Mouse (Mus musculus) heart, postnatal 14 days (tissue): ENCODE measurements around the gene Pdk2. TPM values are rescaled to one million over a fixed set of nuclear protein-coding genes. Genes with fewer than 3 reads are reported as not detected.
A peak's percentile ranks its signal among the peaks of the same experiment; 100 is the strongest.

Experiments used
- DNase-seq, 2 experiments: peaks; one replicate each; pipeline ENCODE4 v3.0.0; 2021 to 2022
- intact Hi-C: fragments of 180-260 bp; cut with DNase I; formaldehyde crosslinking; loops from one replicate; pipeline ENCODE4 v1.15.1; 2025
- total RNA-seq, 2 experiments: library from RNA; stranded (reverse); gene quantifications; 2 replicates each; pipeline ENCODE4 v1.2.3; 2021

The Pdk2 gene
- total RNA-seq, 2 experiments from 2014 or later = 297 to 326 TPM

- intact Hi-C loops = no loop called here
- peak; percentile 66 to 73 for DNase-seq
Measured at GRCm38 (mm10) chr11:94991641-94992479, 49.3 kb downstream of the Pdk2 start.

DNA sequence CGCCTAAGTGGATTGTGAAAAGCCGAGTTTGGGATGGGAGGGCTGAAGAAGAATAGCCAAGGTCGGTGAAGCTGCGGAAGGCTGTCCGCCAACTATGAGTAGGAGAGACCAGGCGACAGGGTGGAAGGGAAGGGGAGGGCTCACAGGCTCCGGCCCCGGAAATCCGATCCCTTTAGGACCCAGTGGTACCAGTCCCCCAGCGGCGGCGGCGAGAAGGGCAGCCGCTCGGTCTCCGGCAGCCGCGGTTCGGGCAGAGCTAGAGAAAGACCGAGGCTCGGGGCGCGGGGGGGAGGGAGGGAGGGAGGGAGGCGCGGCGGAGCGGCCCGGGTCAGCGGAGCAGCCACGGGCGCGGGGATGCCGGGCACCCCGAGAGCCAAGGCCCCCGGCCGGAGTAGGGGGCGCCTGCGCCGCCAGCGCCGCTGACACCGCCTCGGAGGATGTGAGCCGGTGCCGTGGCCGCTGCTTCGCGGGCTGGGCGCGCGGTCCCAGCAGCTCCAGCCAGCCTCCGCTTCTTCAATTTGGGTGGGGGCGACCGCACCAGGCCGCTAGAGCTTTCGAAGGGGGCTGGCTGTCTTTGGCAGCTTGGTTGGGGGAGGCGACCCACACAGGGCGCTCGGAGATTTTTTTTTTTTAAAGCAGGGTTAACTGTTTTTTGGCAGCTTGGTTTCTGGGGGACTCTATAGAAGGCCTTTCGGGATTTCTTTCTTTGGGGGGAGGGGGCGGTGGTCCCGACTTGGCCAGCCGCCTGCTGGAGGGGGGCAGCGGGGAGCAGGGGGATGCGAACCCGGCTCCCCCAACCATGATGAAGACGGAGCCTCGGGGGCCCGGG, 50.2 kb downstream of the Pdk2 start, which contains the start of gene Ppp1r9b:
TSS of gene Ppp1r9b (plus strand) at position 287 of the 829 bp plus-strand sequence.
- intact Hi-C loops = no loop called here
- DNase-seq = peak; percentile 95 to 96

DNA sequence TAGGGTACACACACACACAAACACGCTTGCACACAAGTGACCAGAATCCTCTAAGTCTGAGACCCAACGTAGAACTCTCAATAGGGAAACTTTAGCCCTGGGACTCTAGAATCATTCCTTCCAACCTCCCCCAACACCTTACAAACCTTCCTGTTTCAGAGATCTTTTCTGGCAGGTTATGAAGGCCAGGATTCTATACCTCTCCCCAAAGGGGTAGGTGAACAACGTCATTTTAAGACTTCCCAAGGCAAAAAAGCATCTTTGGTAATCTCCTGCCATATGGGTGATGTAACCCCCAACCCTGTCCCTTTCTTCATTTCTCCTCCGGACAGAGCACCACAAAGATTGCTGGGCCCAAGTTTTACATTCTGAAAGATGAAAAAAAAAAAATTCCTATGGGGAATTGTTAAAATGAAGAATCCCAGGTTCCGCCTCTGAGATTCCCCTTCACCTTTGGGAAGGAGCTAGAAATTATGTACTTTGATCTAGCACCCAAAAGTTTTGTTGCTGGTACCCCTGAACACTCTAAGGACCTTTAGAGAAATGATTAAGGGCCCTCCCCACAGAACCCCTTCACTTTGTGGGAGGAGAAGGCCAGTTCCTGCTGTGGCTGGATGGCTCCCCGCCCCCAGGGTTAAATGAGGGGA, 50.9 kb downstream of the Pdk2 start:
- DNase-seq = no peak
- intact Hi-C loops = no loop called here

GRCm38 (mm10) chr11:94989562-94990017, 51.6 kb downstream of the Pdk2 start:
- DNase-seq = peak; percentile 75 to 82
- intact Hi-C loops = no loop called here

DNA sequence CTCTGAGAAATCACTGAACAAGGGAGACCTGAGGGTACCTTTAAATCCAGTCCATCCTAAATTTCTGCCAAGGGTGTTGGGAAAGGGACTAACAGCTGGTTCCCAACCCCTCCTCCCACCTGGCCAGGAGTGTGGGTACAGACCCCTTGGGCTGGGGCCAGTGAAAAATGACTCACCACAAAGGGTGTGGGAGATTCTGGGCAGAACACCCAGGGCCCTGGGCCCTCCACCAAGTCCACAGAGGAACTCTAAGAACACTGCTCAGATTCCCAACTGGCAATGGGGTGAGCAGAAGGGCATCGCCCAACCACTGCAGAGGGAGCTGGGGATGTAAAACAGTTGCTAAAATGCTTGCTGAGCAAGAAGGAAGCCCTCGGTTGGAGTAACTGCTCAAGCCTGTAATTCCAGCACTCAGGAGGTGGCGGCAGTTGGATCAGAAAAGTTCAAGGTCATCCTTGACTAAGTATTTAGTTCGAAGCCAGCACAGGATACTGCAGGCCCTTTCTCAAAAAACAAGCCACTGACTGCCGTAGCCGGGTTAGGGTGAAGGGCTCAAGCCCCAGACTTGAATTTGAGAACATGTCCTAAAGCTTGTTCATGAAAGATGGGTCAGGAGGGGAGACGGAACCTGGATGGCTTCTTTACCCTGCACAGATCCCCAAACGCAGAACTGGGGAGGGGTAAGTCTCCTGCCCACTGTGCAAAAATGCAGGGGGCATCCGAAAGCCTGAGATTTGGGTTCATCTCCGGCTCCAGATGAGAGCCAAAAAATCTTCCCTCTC, 52.2 kb downstream of the Pdk2 start:
- peak; percentile 54 to 64 for DNase-seq
- intact Hi-C loops = no loop called here

DNA sequence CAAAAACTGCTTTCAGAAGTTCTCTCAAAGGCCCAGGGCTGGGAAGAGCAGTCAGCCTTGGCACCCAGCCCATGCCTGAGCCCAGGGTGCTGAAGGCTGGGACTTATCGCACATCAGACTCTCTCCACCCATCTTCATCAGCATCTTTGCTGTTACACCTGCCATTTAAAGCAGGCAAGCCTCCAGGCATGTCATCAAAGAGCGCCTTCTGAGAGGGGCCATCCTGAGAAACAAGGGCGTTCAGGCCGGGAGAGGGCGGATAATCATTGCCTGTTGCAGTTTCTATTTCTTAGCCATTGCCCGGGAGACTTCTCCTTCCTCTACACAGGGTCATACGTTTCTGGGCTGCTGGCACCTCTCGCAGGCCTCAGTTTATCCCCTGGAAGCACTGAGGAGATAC, 53.3 kb downstream of the Pdk2 start:
- DNase-seq = no peak
- intact Hi-C loops = no loop called here

GRCm38 (mm10) chr11:94987341-94987740, 53.8 kb downstream of the Pdk2 start:
- intact Hi-C loops = no loop called here
- no peak for DNase-seq

DNA sequence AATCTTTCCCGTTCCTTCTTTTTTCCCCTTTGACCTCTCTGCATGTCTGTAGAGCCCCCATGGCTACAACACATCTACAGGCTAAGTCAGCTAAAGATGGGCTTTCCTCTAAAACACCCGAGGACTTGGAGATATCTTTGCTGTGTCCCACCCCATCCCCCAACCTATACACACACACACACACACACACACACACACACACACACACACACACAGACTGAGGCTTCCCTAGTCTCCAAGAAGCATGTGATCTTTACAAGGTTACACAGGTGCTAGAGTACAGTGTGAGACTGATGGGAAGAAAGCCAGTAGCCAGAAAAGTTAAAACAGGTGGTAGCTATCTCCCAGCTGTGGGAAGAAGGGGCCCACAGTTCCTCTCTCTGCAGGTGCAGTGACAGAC, 54.7 kb downstream of the Pdk2 start:
- intact Hi-C loops = no loop called here
- DNase-seq = no peak

DNA sequence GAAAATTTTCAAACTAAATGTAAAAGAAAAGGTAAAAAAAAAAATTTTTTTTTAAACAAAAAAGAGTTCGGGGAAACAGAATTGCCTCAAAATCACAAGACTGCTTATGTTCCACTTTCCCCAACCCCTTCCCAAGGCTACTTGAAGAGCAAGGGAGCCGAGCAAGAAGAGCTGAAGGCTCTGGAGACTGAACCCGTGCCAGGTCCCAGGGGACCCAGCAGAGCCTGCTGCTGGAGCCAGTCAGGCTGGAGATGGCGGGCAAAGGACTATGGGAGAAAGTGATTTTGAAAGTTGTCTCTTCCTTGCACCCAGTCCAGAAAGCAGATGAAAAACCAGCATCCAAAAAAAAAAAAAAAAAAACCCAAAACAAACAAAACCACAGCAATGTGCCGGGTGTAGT, 55.3 kb downstream of the Pdk2 start:
- intact Hi-C loops = no loop called here
- DNase-seq = no peak

DNA sequence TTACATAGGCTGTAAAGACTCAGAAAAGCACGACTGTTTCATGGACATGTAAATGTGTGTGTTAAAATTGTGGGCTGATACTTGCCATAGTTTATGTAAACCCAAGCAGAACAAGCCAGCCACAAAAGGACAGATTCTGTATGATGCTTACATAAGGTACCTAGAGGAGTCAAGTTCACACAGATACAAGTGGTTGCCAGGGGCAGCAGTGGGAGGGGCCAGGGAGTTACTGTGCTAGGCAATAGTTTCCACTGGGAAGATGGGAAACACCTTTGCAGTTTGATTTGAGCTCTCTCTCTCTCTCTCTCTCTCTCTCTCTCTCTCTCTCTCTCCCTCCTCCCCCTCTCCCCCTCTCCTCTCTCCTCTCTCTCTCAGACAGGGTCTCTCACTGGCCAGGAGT, 56.0 kb downstream of the Pdk2 start:
- intact Hi-C loops = no loop called here
- DNase-seq = no peak

GRCm38 (mm10) chr11:94979462-94980179, 61.5 kb downstream of the Pdk2 start:
- intact Hi-C loops = loop anchor here (1.0 to 5.0 kb wide), 2 partner anchors 22 to 63 kb away; partner anchors contain the start of gene Pdk2
- no peak for DNase-seq

DNA sequence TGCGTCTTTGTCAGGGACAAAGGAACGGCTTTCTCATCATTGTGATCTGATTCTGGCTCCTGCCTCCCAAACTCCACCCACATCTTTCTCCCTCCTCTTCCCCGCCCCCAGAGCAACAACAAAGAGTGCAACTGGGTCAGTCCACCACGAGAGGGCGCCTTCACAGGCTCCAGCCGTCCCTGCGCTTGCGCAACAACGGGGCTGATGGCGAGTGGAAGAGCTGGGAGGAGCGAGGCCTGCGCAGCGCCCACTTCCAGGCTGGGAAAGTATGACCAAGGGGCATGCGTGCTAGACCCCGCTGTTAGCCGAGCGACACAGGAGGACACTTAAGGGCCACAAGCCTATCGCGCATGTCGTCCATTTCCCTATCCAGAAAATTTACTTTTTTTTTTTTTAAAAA, 62.2 kb downstream of the Pdk2 start:
- peak; percentile 98 to 99 for DNase-seq
- intact Hi-C loops = loop anchor here (1.0 to 5.0 kb wide), 2 partner anchors 22 to 63 kb away; partner anchors contain the start of gene Pdk2

GRCm38 (mm10) chr11:94978178-94978915, 62.8 kb downstream of the Pdk2 start:
- DNase-seq = no peak
- intact Hi-C loops = loop anchor here (5.0 kb wide), 1 partner anchor 64 kb away; the partner anchor contains the start of gene Pdk2

Other genes with a start within 250 kb of the Pdk2 start
- 100 to 1,000 TPM; 475 to 551 TPM for gene Col1a1, start 105.1 kb downstream of the Pdk2 start, total RNA-seq
- gene Hils1, start 73.8 kb downstream of the Pdk2 start, total RNA-seq = not detected
- 100 to 1,000 TPM; 135 to 139 TPM for gene Sgca, start 65.0 kb downstream of the Pdk2 start, total RNA-seq
- 10 to 100 TPM; 50.5 to 52.1 TPM for gene Ppp1r9b, start 50.3 kb downstream of the Pdk2 start, total RNA-seq
- 1 to 10 TPM; 2.2 TPM for gene Samd14, start 31.5 kb downstream of the Pdk2 start, total RNA-seq
- gene Itga3, start 35.4 kb upstream of the Pdk2 start, total RNA-seq = 10 to 100 TPM; 13.5 to 15.6 TPM
- gene Dlx3, start 78.8 kb upstream of the Pdk2 start, total RNA-seq = not detected
- under 1 TPM in 1 of 2 experiments, not detected in 1; 0.17 TPM for gene Dlx4, start 104.9 kb upstream of the Pdk2 start, total RNA-seq
- not detected for gene Tac4, start 220.2 kb upstream of the Pdk2 start, total RNA-seq